Mouse (Mus musculus) heart, embryonic 14.5 days (tissue): ENCODE measurements around the gene Stk38l. TPM values are rescaled to one million over a fixed set of nuclear protein-coding genes. Genes with fewer than 3 reads are reported as not detected.

ENCODE experiments used
- ATAC-seq: fragments of 200-750 bp; cut with Nextera tagmentation; 2 replicates; pipeline ENCODE4 v1.8.0; 2017; ENCODE audit warnings: low read depth, moderate TSS enrichment; ENCODE audit not compliant: insufficient number of reproducible peaks, insufficient read depth, low FRiP score
- H3K27ac ChIP-seq, 2 experiments: fragments of 200-500 bp in 1 of 2; fragments of 300-500 bp in 1 of 2; sonication (generic) in 1 of 2; replicated peaks in 1 of 2; 2 replicates each; pipeline ENCODE4 v1.5.1; 2012 to 2014; ENCODE audit warnings: low read depth in 2 of 2, low read length in 2 of 2, control low read depth in 1 of 2, mild to moderate bottlenecking in 1 of 2, mixed read lengths in 1 of 2; ENCODE audit not compliant: control insufficient read depth in 1 of 2, insufficient read depth in 1 of 2
- H3K27me3 ChIP-seq: fragments of 300-500 bp; sonication (generic); 2 replicates; pipeline ENCODE4 v1.6.1; 2014; ENCODE audit warnings: mild to moderate bottlenecking, low read length, control low read depth; ENCODE audit not compliant: control insufficient read depth, insufficient read depth
- H3K36me3 ChIP-seq: fragments of 300-500 bp; sonication (generic); 2 replicates; pipeline ENCODE4 v1.6.1; 2014; ENCODE audit warnings: mild to moderate bottlenecking, control low read depth, low read length, mixed read lengths; ENCODE audit not compliant: control insufficient read depth, insufficient read depth
- H3K4me1 ChIP-seq, 2 experiments: fragments of 200-500 bp in 1 of 2; fragments of 300-500 bp in 1 of 2; sonication (generic) in 1 of 2; 2 replicates each; pipeline ENCODE4 v1.6.1; 2012 to 2014; ENCODE audit warnings: low read length in 2 of 2, control low read depth in 1 of 2, mixed read lengths in 1 of 2; ENCODE audit not compliant: control insufficient read depth in 2 of 2, insufficient read depth in 2 of 2
- H3K4me2 ChIP-seq: fragments of 300-500 bp; sonication (generic); 2 replicates; pipeline ENCODE4 v1.6.1; 2014; ENCODE audit warnings: mild to moderate bottlenecking, low read length
- H3K4me3 ChIP-seq, 2 experiments: fragments of 200-500 bp in 1 of 2; fragments of 300-500 bp in 1 of 2; sonication (generic) in 1 of 2; 2 replicates each; pipeline ENCODE4 v1.5.1; 2012 to 2014; ENCODE audit warnings: low read length in 2 of 2, mild to moderate bottlenecking in 2 of 2, control low read depth in 1 of 2, low read depth in 1 of 2, moderate library complexity in 1 of 2; ENCODE audit not compliant: control insufficient read depth in 1 of 2, insufficient read depth in 1 of 2
- H3K9ac ChIP-seq: fragments of 300-500 bp; sonication (generic); 2 replicates; pipeline ENCODE4 v1.6.1; 2014; ENCODE audit warnings: mild to moderate bottlenecking, low read length
- H3K9me3 ChIP-seq: fragments of 300-500 bp; sonication (generic); 2 replicates; pipeline ENCODE4 v1.6.1; 2016; ENCODE audit warnings: low read length, control low read depth; ENCODE audit not compliant: control insufficient read depth
- WGBS: fragments of 180-500 bp; shearing (Covaris S2); extraction: QIAGEN DNeasy Blood & Tissue Kit; methylation state at CpG from one replicate; pipeline ENCODE4 v1.1.7; 2014; 5-methylcytosine and 5-hydroxymethylcytosine counted together
- polyA plus RNA-seq: library from polyadenylated mRNA; unstranded; fragments of >200 nt; fragmentation: Nextera tagmentation; extraction: Ambion mirVana; gene quantifications from 2 replicates; pipeline ENCODE4 v1.2.1, GENCODE M21; 2014

Stk38l gene
- polyA plus RNA-seq, 1 experiment from 2014 or later = 43.2 TPM

DNA sequence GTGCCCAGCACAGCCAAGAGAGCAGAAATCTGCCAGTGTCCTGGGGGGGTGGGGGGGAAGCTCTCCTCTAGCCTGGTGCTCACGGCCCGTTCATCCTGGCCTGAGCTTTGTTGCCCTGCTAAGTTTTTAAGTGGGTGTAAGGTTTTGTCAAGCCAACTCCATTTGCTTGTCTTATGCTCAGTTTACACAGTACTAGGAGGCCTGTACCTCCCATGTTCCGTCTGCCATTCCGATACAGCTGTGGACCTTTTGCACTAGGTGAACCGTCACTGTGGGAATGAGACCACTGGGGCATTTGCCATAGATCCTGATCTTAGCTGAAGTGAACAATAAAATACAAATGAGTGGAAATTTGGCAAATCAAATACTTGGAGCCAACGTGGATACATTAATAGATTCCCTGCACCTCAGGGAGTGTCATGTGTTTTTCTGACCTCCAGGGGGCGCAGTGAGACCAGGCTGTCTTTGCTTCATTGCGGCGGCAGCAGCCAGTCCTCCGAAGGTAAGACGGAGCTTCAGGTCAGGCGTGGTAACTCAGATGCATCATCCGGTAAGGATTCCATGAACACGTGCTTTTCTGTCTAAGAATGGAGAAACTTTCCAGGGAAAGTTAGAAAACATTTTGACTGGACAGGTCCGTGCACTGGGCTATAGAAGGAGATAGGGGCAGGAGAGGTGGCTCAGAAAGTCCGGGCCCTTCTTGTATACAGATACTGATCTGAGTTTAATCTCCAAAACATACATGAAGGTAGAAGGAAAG, 100.1 kb downstream of the Stk38l start:
- Histone ChIP-seq H3K9ac (no peak overlapping the region), H3K4me3 (no peak overlapping the region), H3K27ac (no peak overlapping the region), H3K4me1 (no peaks in the 10 kb centered on the region), H3K36me3 (peaks cover 10% of the 10 kb centered on the region; the same call in 1 of the 2 replicates), H3K27me3 (no peaks in the 10 kb centered on the region), H3K4me2 (no peak overlapping the region), H3K9me3 (no peaks in the 10 kb centered on the region)
- no peak for ATAC-seq
- 35% methylated on average over 16 of the region's 16 CpGs for WGBS

GRCm38 (mm10) chr6:146825487-146825773, 100.6 kb downstream of the Stk38l start:
- Histone ChIP-seq H3K9me3 (no peaks in the 10 kb centered on the region), H3K4me3 (no peak overlapping the region), H3K9ac (no peak overlapping the region), H3K4me1 (no peaks in the 10 kb centered on the region), H3K27me3 (no peaks in the 10 kb centered on the region), H3K4me2 (no peak overlapping the region), H3K36me3 (peaks cover 10% of the 10 kb centered on the region; the same call in 1 of the 2 replicates), H3K27ac (no peak overlapping the region)
- WGBS = 72% methylated on average over 1 of the region's 1 CpGs
- no peak for ATAC-seq

Other genes with a start within 250 kb of the Stk38l start
- gene Itpr2, start 222.8 kb upstream of the Stk38l start, polyA plus RNA-seq = 43.4 and 46.1 TPM in 2 replicates
- gene Fgfr1op2, start 147.8 kb upstream of the Stk38l start, polyA plus RNA-seq = 89.0 and 95.3 TPM in 2 replicates
- gene Ints13, start 147.2 kb upstream of the Stk38l start, polyA plus RNA-seq = 41.3 and 42.7 TPM in 2 replicates
- 153 and 156 TPM in 2 replicates for gene Med21, start 82.4 kb upstream of the Stk38l start, polyA plus RNA-seq
- gene Tm7sf3, start 82.2 kb upstream of the Stk38l start, polyA plus RNA-seq = 43.2 and 44.7 TPM in 2 replicates
- 2.1 and 3.7 TPM in 2 replicates for gene Arntl2, start 71.1 kb downstream of the Stk38l start, polyA plus RNA-seq
- 0.31 TPM in 1 of 2 replicates, not detected in the other for gene Smco2, start 125.1 kb downstream of the Stk38l start, polyA plus RNA-seq
- gene Ppfibp1, start 163.5 kb downstream of the Stk38l start, polyA plus RNA-seq = 50.6 and 62.7 TPM in 2 replicates
- gene 1700034J05Rik, start 229.4 kb downstream of the Stk38l start, polyA plus RNA-seq = 0.19 and 0.41 TPM in 2 replicates